Mouse (Mus musculus) liver, adult 2 months (tissue): Measurements from ENCODE around the gene Slc27a5.

Experiments
- CTCF ChIP-seq: fragments of 200-500 bp; IDR thresholded peaks from 2 replicates; pipeline ENCODE4 v1.5.1; 2011; ENCODE audit warnings: low read depth, low read length, control low read depth
- POLR2A ChIP-seq: fragments of 200-500 bp; IDR thresholded peaks from 2 replicates; pipeline ENCODE4 v1.6.1; 2011; ENCODE audit warnings: low read length, control low read depth; ENCODE audit not compliant: insufficient read depth; ENCODE audit errors: extremely low read depth

DNA sequence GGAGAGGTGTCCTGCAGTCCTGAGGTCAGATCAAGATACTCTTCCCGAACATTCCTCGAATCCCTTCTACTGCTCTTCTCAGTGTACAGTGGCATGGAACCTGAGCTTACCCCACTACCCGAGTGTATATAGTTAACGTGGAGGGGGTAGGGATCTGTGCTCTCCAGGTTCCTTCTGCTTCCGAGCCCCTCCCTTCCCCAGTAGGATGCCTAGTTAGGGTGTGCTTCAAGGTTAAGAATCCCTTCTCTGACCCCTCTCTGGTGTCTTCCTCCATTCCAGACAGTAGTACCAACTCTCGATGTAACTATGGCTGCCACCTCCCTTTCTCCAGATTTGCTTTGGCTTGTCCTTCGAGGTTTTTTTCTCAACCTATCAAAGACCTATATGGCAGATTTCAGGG, 17.7 kb downstream of the Slc27a5 start:
- TF ChIP-seq CTCF = no peak
- TF ChIP-seq POLR2A = no peak
